Mouse (Mus musculus): ENCODE data around the gene Hnf1b. TPM values are rescaled to one million over a fixed set of nuclear protein-coding genes. Genes with fewer than 3 reads are reported as not detected.

Hnf1b gene
- polyA plus RNA-seq, 1 experiment from 2014 or later = not detected

DNA sequence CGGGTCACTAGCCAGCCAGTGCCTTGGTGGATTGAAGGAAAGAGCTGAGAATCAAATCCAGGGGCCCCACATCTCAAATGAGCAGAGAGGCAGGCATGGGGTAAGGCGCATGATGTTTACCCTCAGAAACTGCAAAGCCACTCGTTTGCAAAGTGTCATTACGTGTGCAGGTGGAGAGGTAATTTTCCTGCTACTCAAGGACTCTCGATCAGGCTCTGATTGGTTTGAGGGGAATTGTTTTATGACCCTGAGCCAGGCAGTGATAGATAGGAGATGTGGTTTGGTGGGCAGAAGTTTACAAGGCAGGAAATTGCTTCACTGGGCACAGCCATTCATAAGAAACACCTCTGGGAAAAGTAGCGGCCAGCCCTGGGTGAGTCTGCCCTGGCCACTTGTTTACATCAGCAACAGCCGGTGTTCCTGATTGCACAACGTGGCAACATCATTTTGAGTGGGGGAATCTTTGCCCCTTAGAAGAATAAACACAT lies 64.0 kb downstream of the Hnf1b start:
- WGBS = 85% methylated on average over 8 of the region's 8 CpGs
- no peak for ATAC-seq
- no peak overlapping the region for H3K4me3 ChIP-seq (replicated peaks)
- no peaks in the 10 kb centered on the region for H3K9me3 ChIP-seq
- H3K9ac ChIP-seq (replicated peaks) = no peak overlapping the region
- no peak overlapping the region for H3K4me2 ChIP-seq (replicated peaks)
- H3K36me3 ChIP-seq = no peaks in the 10 kb centered on the region
- H3K4me1 ChIP-seq (replicated peaks) = no peaks in the 10 kb centered on the region
- no peak overlapping the region for H3K27ac ChIP-seq
- no peaks in the 10 kb centered on the region for H3K27me3 ChIP-seq

DNA sequence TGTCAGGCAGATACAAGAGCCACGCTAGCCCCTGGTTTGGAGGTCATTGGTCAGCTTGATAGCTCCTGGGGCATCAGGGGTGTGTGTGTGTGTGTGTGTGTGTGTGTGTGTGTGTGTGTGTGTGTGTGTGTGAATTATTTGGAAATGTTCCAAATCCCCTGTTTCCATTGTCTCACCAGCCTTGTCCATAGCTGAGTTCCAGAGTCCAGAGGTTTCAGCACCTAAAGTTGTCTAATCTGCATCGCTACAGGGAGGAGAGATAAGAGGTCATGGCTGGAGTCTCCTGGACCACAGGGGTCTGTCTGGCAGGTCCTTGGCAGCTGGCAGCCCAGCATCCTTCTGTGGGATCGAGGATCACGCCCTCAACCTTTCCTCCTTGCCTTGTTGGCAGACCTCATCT lies 64.6 kb downstream of the Hnf1b start:
- Histone ChIP-seq H3K36me3 (no peaks in the 10 kb centered on the region), H3K4me2 (replicated peaks) (no peak overlapping the region), H3K9me3 (no peaks in the 10 kb centered on the region), H3K9ac (replicated peaks) (no peak overlapping the region), H3K27me3 (no peaks in the 10 kb centered on the region), H3K27ac (no peak overlapping the region), H3K4me3 (replicated peaks) (no peak overlapping the region), H3K4me1 (replicated peaks) (no peaks in the 10 kb centered on the region)
- 89% methylated on average over 4 of the region's 4 CpGs for WGBS
- ATAC-seq = no peak

GRCm38 (mm10) chr11:83922600-83922999 lies 72.7 kb downstream of the Hnf1b start:
- Histone ChIP-seq H3K9me3 (no peaks in the 10 kb centered on the region), H3K27me3 (no peaks in the 10 kb centered on the region), H3K4me3 (replicated peaks) (no peak overlapping the region), H3K4me1 (replicated peaks) (no peaks in the 10 kb centered on the region), H3K36me3 (no peaks in the 10 kb centered on the region), H3K9ac (replicated peaks) (no peak overlapping the region), H3K4me2 (replicated peaks) (no peak overlapping the region), H3K27ac (no peak overlapping the region)
- 86% methylated on average over 2 of the region's 2 CpGs for WGBS
- ATAC-seq = no peak

- Histone ChIP-seq H3K27ac (no peak overlapping the region), H3K4me3 (replicated peaks) (no peak overlapping the region), H3K27me3 (no peaks in the 10 kb centered on the region), H3K9me3 (no peaks in the 10 kb centered on the region), H3K4me1 (replicated peaks) (no peaks in the 10 kb centered on the region), H3K9ac (replicated peaks) (no peak overlapping the region), H3K36me3 (no peaks in the 10 kb centered on the region), H3K4me2 (replicated peaks) (no peak overlapping the region)
- no peak for ATAC-seq
- 58% methylated on average over 3 of the region's 3 CpGs for WGBS
Measured at GRCm38 (mm10) chr11:83927097-83927496, 77.2 kb downstream of the Hnf1b start.

DNA sequence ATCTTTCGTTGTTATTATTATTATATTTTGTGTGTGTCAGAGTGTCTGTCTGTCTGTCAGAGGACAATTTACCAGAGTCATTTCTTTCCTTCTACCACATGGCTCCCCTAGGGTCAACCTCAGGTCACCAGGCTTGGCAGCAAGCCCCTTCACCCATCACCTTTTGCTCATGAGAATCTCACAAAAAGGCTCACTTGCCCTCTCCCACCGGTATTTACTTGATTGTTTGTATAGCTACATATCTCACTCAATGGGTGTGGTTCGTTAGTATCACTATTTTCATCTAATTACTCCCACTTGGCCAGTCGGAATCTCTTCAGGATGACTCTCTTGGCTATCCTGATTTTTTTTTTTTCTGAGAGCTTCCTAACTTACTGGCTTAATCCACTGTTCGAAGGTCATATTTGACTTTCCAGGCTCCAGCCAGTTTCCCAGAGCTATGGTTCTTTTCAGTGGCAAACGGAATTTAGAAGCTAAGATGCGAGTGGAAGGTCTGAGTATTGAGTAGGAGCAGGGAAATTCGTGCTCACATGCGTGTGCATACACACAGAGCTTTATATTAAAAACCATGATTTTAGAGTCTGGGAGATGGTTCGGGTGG lies 82.7 kb downstream of the Hnf1b start:
- H3K36me3 ChIP-seq = no peaks in the 10 kb centered on the region
- 0 out of 2 replicates have a peak, but pooled peaks cover 5% of the 10 kb centered on the region for H3K4me1 ChIP-seq (replicated peaks)
- no peak overlapping the region for H3K9ac ChIP-seq (replicated peaks)
- H3K4me3 ChIP-seq (replicated peaks) = no peak overlapping the region
- H3K27me3 ChIP-seq = no peaks in the 10 kb centered on the region
- no peak overlapping the region for H3K27ac ChIP-seq
- no peaks in the 10 kb centered on the region for H3K9me3 ChIP-seq
- no peak for ATAC-seq
- 81% methylated on average over 10 of the region's 10 CpGs for WGBS
- H3K4me2 ChIP-seq (replicated peaks) = no peak overlapping the region

GRCm38 (mm10) chr11:83933376-83933775 lies 83.5 kb downstream of the Hnf1b start:
- Histone ChIP-seq H3K27ac (no peak overlapping the region), H3K4me3 (replicated peaks) (no peak overlapping the region), H3K27me3 (peaks cover 5% of the 10 kb centered on the region; the same call in 1 of the 2 replicates), H3K9ac (replicated peaks) (no peak overlapping the region), H3K9me3 (no peaks in the 10 kb centered on the region), H3K4me2 (replicated peaks) (no peak overlapping the region), H3K36me3 (no peaks in the 10 kb centered on the region), H3K4me1 (replicated peaks) (0 out of 2 replicates have a peak, but pooled peaks cover 5% of the 10 kb centered on the region)
- ATAC-seq = no peak
- 89% methylated on average over 4 of the region's 4 CpGs for WGBS

DNA sequence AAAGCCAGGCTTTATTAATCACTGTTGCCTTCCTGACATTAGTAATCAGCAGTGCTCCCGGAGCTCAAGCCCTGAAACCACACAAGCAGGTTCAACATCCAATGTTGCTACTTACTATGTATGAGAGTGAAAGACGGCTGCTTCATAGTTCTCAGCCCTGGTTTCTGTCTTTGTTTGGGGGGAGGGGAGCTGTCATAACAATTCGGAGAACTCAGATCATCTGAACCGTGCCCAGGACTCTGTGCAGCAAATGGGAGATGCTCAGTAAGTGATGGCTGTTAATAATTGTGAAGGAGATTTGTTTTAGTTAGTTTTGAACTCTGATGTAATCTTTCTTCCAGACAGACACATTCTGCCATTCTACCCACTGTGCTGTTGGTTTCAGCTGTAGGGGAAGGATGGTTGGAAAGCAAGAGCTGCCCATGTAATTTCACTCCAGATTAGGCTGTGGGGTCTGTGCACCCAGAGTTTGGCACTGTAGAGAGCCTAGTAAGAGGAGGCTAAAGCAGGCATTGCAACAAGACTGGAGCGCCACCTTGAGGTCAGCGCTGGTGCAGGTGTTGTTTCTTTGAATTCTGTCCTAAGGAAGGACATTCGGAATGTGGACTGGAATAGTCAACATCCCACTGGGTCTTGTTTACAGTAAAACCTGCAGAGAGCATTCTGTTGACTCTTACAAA lies 86.3 kb downstream of the Hnf1b start:
- 0 out of 2 replicates have a peak, but pooled peaks cover 5% of the 10 kb centered on the region for H3K4me1 ChIP-seq (replicated peaks)
- 0 out of 2 replicates have a peak, but pooled peaks have one; percentile 53 for ATAC-seq
- 23% methylated on average over 7 of the region's 7 CpGs for WGBS
- H3K27me3 ChIP-seq = peaks cover 21% of the 10 kb centered on the region; the same call in 1 of the 2 replicates
- no peak overlapping the region for H3K9ac ChIP-seq (replicated peaks)
- H3K9me3 ChIP-seq = no peaks in the 10 kb centered on the region
- H3K36me3 ChIP-seq = no peaks in the 10 kb centered on the region
- no peak overlapping the region for H3K4me2 ChIP-seq (replicated peaks)
- H3K4me3 ChIP-seq (replicated peaks) = no peak overlapping the region
- H3K27ac ChIP-seq = no peak overlapping the region

DNA sequence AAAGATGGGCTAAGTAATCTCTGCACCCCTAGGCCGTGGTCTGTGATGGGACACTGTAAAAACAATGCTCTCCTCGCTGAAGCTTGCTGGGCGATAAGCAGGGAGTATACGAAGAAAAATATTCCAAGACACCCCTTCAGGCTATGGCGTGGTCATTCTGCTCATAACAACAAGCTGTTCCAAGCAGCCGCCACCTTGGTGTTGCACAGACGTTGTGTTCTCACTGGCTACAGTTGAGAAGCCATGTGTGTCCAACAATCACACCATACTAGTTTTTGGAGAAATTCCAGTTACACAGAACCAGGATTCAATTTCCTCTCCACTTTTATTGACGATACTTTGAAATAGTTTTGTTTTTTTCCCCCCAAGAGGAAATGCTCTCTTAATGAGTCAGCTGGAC lies 88.7 kb downstream of the Hnf1b start:
- ATAC-seq = no peak
- Histone ChIP-seq H3K4me3 (replicated peaks) (no peak overlapping the region), H3K36me3 (no peaks in the 10 kb centered on the region), H3K9me3 (no peaks in the 10 kb centered on the region), H3K4me1 (replicated peaks) (peaks cover 20% of the 10 kb centered on the region), H3K4me2 (replicated peaks) (no peak overlapping the region), H3K27me3 (peaks cover 21% of the 10 kb centered on the region; the same call in 1 of the 2 replicates), H3K9ac (replicated peaks) (no peak overlapping the region), H3K27ac (no peak overlapping the region)
- WGBS = 84% methylated on average over 8 of the region's 8 CpGs

DNA sequence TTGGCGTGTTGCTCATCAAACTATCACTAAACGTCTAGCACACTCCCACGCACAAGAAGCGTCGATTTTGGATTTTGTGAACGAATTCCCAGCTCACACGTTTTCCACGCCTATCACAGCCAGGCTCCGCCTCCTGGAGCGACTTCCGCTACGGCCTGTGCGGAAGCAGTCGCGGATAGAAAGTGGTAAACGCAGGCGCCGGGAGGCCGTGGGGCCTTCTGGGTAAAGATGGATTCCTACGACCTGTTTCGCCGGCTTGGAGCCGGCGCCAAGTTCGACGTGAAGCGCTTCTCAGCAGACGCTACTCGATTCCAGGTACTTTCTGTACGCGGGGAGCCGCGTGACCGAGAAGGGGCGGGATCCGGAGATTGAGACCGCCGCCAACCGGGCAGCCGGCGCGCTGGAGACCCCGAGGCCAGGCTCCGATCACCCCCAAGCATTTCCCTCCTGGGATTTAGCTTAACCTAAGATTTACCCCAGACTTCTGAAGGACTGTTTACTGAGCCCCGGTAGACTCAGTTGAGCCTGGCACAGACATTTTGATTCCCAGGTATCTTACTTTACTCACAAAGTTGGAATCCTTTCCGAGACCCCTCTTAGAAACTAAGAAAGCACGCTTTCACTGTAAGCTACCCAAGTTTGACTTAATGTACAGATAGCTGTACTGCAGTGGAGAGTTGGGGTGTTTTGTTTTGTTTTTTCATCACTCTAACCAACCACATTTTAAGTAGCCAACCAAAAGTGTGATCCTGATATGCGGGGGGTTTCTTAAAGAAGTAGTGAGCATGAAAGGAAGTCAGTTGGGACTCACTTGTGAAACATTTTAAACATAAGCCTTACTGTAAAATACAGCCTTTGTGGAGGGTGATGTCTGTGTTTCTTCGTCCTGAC lies 92.3 kb downstream of the Hnf1b start, which contains the start of gene Ddx52:
Gene Ddx52 (plus strand): TSS at position 113 of the 891 bp plus-strand sequence.
- Histone ChIP-seq H3K36me3 (peaks cover 31% of the 10 kb centered on the region), H3K27me3 (peaks cover 21% of the 10 kb centered on the region; the same call in 1 of the 2 replicates), H3K4me3 (replicated peaks) (peak within 1 kb of the TSS; percentile 74), H3K4me1 (replicated peaks) (peaks cover 15% of the 10 kb centered on the region), H3K9ac (replicated peaks) (peak within 1 kb of the TSS; percentile 81), H3K4me2 (replicated peaks) (peak within 1 kb of the TSS; percentile 79), H3K27ac (peak within 1 kb of the TSS; percentile 68), H3K9me3 (no peaks in the 10 kb centered on the region)
- ATAC-seq = peak; percentile 97
- 1% methylated on average over 49 of the region's 49 CpGs for WGBS

All from midbrain, embryonic 13.5 days (tissue).